In the genomic region with DNA sequence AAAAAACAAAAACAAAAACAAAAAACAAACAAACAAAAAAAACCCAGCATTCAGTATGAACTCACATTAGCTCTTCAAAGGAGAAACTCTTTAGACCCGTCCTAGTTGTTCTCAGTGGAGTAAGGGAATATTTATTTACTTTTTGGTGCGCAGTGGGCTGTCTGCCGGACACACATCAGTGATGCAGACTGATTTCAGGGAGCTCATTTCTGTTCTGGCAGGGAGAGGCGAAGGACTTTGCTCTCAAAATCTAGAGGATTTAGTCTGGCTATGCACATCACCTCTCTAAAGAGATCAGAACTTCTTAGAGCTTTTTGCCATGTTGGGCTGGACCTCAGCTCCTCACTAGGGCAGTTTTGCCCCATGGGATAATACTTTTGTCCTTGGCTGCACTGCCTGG, we compare ENCODE assay signal across 10 mouse cellular contexts. TPM values are rescaled to one million over a fixed set of nuclear protein-coding genes. Genes with fewer than 3 reads are reported as not detected.
DNase-seq lines count a peak whose midpoint lies in the region; ATAC-seq and TF ChIP-seq lines count a peak whose summit lies in the region.
"Had no signal": no experiment of that assay in that cellular context is flagged by ENCODE, and none has a peak within 500 bp of the region (broad histone marks: within the 10 kb centered on the region; RNA-seq: fewer than 3 reads in every experiment).

No protein-coding gene starts in this region.

- peak overlapping the region; percentile 50 for H3K9ac ChIP-seq in forebrain, embryonic 16.5 days (replicated peaks; ENCODE audit: low read depth, low read length)
- H3K9ac ChIP-seq in neural tube, embryonic 13.5 days: peak overlapping the region; percentile 54

- H3K9me3 ChIP-seq in forebrain, embryonic 16.5 days (ENCODE audit: control insufficient read depth, low read length): no peaks in the 10 kb centered on the region
- 0 out of 2 replicates have a peak, but pooled peaks cover 10% of the 10 kb centered on the region for H3K9me3 ChIP-seq in neural tube, embryonic 13.5 days

- peak overlapping the region; percentile 16 for H3K4me3 ChIP-seq in lung, adult 2 months (replicated peaks; ENCODE audit: extremely low read depth, low read depth, low read length)
- H3K4me3 ChIP-seq in forebrain, embryonic 16.5 days (replicated peaks; ENCODE audit: low read length): peak overlapping the region; percentile 93
- peak overlapping the region; percentile 85 for H3K4me3 ChIP-seq in neural tube, embryonic 13.5 days

- no peak overlapping the region for H3K27ac ChIP-seq in forebrain, embryonic 16.5 days (ENCODE audit: low read length)
- H3K27ac ChIP-seq in neural tube, embryonic 13.5 days (replicated peaks): no peak overlapping the region

- H3K27me3 ChIP-seq in forebrain, embryonic 16.5 days (replicated peaks; ENCODE audit: control insufficient read depth, insufficient read depth, low read length): no peaks in the 10 kb centered on the region
- peaks cover 17% of the 10 kb centered on the region for H3K27me3 ChIP-seq in neural tube, embryonic 13.5 days

- DNase-seq in lung, adult 2 months: no peak
- no peak for DNase-seq in lung, postnatal 10 days
- peak; percentile 36 for DNase-seq in kidney, postnatal 14 days
- DNase-seq in thymus, postnatal 4 days: no peak
- no peak for DNase-seq in adrenal gland, postnatal 36 days
- DNase-seq: embryo, embryonic 11 days had no signal

- peaks cover 9% of the 10 kb centered on the region; the same call in 1 of the 2 replicates for H3K36me3 ChIP-seq in forebrain, embryonic 16.5 days (ENCODE audit: control insufficient read depth, insufficient read depth)
- peaks cover 19% of the 10 kb centered on the region for H3K36me3 ChIP-seq in neural tube, embryonic 13.5 days
- H3K36me3 ChIP-seq: G1E had no signal

- ATAC-seq in forebrain, embryonic 16.5 days: no peak
- ATAC-seq in neural tube, embryonic 13.5 days (ENCODE audit: low read depth): no peak
- ATAC-seq: inflammation-experienced regulatory T-cells, adult 6 months had no signal

- no peak for TF ChIP-seq POLR2A in lung, adult 2 months (IDR thresholded peaks at IDR 0.05; ENCODE audit: borderline replicate concordance, extremely low read depth, low read depth, low read length)

- 88% methylated on average over 4 of the region's 4 CpGs for WGBS in lung, adult 2 months
- 42% methylated on average over 4 of the region's 4 CpGs for WGBS in forebrain, embryonic 16.5 days
- 58% methylated on average over 4 of the region's 4 CpGs for WGBS in neural tube, embryonic 13.5 days

- TF ChIP-seq CTCF in lung, adult 2 months (IDR thresholded peaks at IDR 0.05; ENCODE audit: insufficient read depth, low read length): no peak

- H3K4me2 ChIP-seq in forebrain, embryonic 16.5 days (ENCODE audit: low read length): peak overlapping the region; percentile 88
- peak overlapping the region; percentile 85 for H3K4me2 ChIP-seq in neural tube, embryonic 13.5 days

- H3K4me1 ChIP-seq in lung, adult 2 months (ENCODE audit: control insufficient read depth, insufficient read depth, low read length): peaks cover 3% of the 10 kb centered on the region; the same call in 1 of the 2 replicates
- H3K4me1 ChIP-seq in forebrain, embryonic 16.5 days (replicated peaks; ENCODE audit: control insufficient read depth, insufficient read depth, low read length): peaks cover 48% of the 10 kb centered on the region
- H3K4me1 ChIP-seq in neural tube, embryonic 13.5 days (replicated peaks): peaks cover 62% of the 10 kb centered on the region

RNA-seq across cellular contexts. Expression of a gene that starts 2.1 kb away (rescaled TPM):
- polyA plus RNA-seq in lung, adult 2 months (2012; rRNA removed): 4.3 and 5.3 TPM in 2 replicates
- 11.2 and 11.5 TPM in 2 replicates for polyA plus RNA-seq in forebrain, embryonic 16.5 days (2015; fragmentation: Nextera tagmentation; extraction: Ambion mirVana)
- polyA plus RNA-seq in neural tube, embryonic 13.5 days (2015; fragmentation: Nextera tagmentation; extraction: Ambion mirVana): 6.2 and 6.8 TPM in 2 replicates
- total RNA-seq in adrenal gland, postnatal 36 days (2021): 10 to 100 TPM in 1 of 2 experiments, 1 to 10 TPM in 1; 4.3 to 10.5 TPM
- polyA plus RNA-seq: G1E had no signal

Comparison
In these comparisons a context has a peak if more than half of its experiments do, and no peak if none do; other contexts are left out.
1. H3K4me3 ChIP-seq: peak in every context shown above with its lines; median percentile 93 in forebrain, embryonic 16.5 days; 85 in neural tube, embryonic 13.5 days; 16 in lung, adult 2 months.